In the genomic region with DNA sequence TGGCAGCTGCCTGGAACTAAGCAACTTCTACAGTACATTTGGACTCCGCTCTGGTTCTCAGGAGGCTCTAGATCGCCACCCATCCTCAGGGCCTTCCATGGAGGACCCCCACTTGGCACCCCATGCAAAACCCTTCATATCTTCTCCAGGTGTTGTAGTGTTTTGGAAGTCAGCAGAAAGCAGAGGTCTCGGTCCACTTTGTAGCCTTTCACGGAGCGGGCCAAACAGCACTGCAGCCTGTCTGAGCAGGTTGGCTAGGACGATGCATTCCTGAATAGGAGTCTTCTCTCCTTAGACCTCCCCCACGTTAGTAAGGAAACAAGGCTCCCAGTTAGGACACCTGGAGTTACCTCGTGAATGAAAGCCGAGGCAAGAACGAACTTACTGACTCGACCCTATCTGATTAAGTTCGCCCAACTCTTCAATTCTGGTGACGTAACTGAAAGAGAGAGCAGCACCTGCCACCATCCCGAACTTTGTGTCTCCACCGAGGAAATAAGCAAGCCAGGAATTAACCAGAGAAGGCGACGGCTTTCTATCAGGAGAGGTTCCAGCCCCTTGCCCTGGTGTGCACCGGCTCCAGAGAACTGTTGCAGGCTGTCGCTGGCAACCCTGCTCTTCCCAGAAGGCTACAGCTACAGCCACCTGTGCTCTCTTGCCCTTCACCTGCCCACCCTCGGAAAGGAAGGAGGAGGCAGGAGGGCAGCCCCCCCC, we compare ENCODE assay signal across 8 mouse cellular contexts. TPM values are rescaled to one million over a fixed set of nuclear protein-coding genes. Genes with fewer than 3 reads are reported as not detected.
DNase-seq lines count a peak whose midpoint lies in the region; ATAC-seq lines count a peak whose summit lies in the region.

No protein-coding gene starts in this region.

- no peaks in the 10 kb centered on the region for H3K36me3 ChIP-seq in heart, embryonic 10.5 days
- H3K36me3 ChIP-seq in forebrain, embryonic 11.5 days (ENCODE audit: control insufficient read depth, insufficient read depth, low read length), result no peaks in the 10 kb centered on the region
- H3K36me3 ChIP-seq in liver, embryonic 15.5 days (replicated peaks), result no peaks in the 10 kb centered on the region

- DNase-seq in heart, embryonic 10.5 days (ENCODE audit: low spot score), result no peak
- no peak for DNase-seq in heart, postnatal 25 days (ENCODE audit: low spot score)
- peak; percentile 13 for DNase-seq in ES-CJ7 (ENCODE audit: low read depth, low spot score)
- no peak for DNase-seq in forebrain, embryonic 11.5 days (ENCODE audit: low spot score)
- DNase-seq in right cerebral cortex, adult 18-20 months, result no peak
- DNase-seq in urinary bladder, postnatal 4 days (ENCODE audit: low spot score in 2 of 2), result no peak

- intact Hi-C loops in heart, postnatal 25 days (cut with DNase I), result loop anchor here (2.0 to 5.0 kb wide), 2 partner anchors 19 to 34 kb away; no protein-coding TSS in a partner anchor

- peaks cover 25% of the 10 kb centered on the region for H3K27me3 ChIP-seq in heart, embryonic 10.5 days (ENCODE audit: insufficient read depth, poor library complexity, severe bottlenecking)
- H3K27me3 ChIP-seq in forebrain, embryonic 11.5 days (ENCODE audit: control insufficient read depth, insufficient read depth, low read length), result peaks cover 13% of the 10 kb centered on the region
- peaks cover 43% of the 10 kb centered on the region for H3K27me3 ChIP-seq in liver, embryonic 15.5 days

- H3K9me3 ChIP-seq in heart, embryonic 10.5 days, result no peaks in the 10 kb centered on the region
- H3K9me3 ChIP-seq in forebrain, embryonic 11.5 days (ENCODE audit: control insufficient read depth, low read length), result no peaks in the 10 kb centered on the region
- no peaks in the 10 kb centered on the region for H3K9me3 ChIP-seq in liver, embryonic 15.5 days (replicated peaks)

- H3K9ac ChIP-seq in forebrain, embryonic 11.5 days (ENCODE audit: low read length), result peak overlapping the region; percentile 72
- H3K9ac ChIP-seq in liver, embryonic 15.5 days, result no peak overlapping the region

- peak overlapping the region; percentile 88 for H3K4me2 ChIP-seq in forebrain, embryonic 11.5 days (ENCODE audit: low read depth, low read length, severe bottlenecking)
- H3K4me2 ChIP-seq in liver, embryonic 15.5 days, result peak overlapping the region; percentile 90

- peak overlapping the region; percentile 94 for H3K27ac ChIP-seq in heart, embryonic 10.5 days
- H3K27ac ChIP-seq in forebrain, embryonic 11.5 days (ENCODE audit: low read depth, low read length), result no peak overlapping the region
- H3K27ac ChIP-seq in liver, embryonic 15.5 days (replicated peaks), result no peak overlapping the region

- H3K4me1 ChIP-seq in heart, embryonic 10.5 days, result peaks cover 45% of the 10 kb centered on the region
- peaks cover 20% of the 10 kb centered on the region for H3K4me1 ChIP-seq in forebrain, embryonic 11.5 days (replicated peaks; ENCODE audit: control insufficient read depth, insufficient read depth, low read length)
- peaks cover 38% of the 10 kb centered on the region for H3K4me1 ChIP-seq in liver, embryonic 15.5 days (replicated peaks)

- no peak for ATAC-seq in forebrain, embryonic 11.5 days (replicated peaks; ENCODE audit: low FRiP score)
- no peak for ATAC-seq in liver, embryonic 15.5 days (ENCODE audit: insufficient read depth)
- ATAC-seq in megakaryocyte-erythroid progenitor cell, adult 5-6 weeks (replicated peaks; ENCODE audit: low FRiP score, low TSS enrichment, poor library complexity, severe bottlenecking), result no peak

- 18% methylated on average over 20 of the region's 20 CpGs for WGBS in heart, embryonic 10.5 days
- 13% methylated on average over 20 of the region's 20 CpGs for WGBS in forebrain, embryonic 11.5 days
- 24% methylated on average over 20 of the region's 20 CpGs for WGBS in liver, embryonic 15.5 days (ENCODE audit: insufficient replicate concordance)

- H3K4me3 ChIP-seq in heart, embryonic 10.5 days, result peak overlapping the region; percentile 86
- H3K4me3 ChIP-seq in forebrain, embryonic 11.5 days (ENCODE audit: low read depth, low read length), result peak overlapping the region; percentile 76
- H3K4me3 ChIP-seq in liver, embryonic 15.5 days (replicated peaks), result peak overlapping the region; percentile 74

RNA-seq across cellular contexts. Expression of gene Ubash3b, which starts 5.3 kb away (rescaled TPM):
- polyA plus RNA-seq in heart, embryonic 10.5 days (2016; fragmentation: Nextera tagmentation; extraction: Ambion mirVana), result 13.3 and 13.8 TPM in 2 replicates
- total RNA-seq in heart, postnatal 25 days (2021), result 1 to 10 TPM in 1 of 2 experiments, under 1 TPM in 1; 0.99 to 1.5 TPM
- 7.4 and 8.3 TPM in 2 replicates for polyA plus RNA-seq in forebrain, embryonic 11.5 days (2014; fragmentation: Nextera tagmentation; extraction: Ambion mirVana)
- 5.2 and 5.7 TPM in 2 replicates for polyA plus RNA-seq in liver, embryonic 15.5 days (2015; fragmentation: Nextera tagmentation; extraction: Ambion mirVana)
- total RNA-seq in megakaryocyte-erythroid progenitor cell, adult 5-6 weeks (2014; fragmentation: Nextera tagmentation), result 5.6 and 13.3 TPM in 2 replicates
- 3.7 and 4.0 TPM in 2 replicates for total RNA-seq in megakaryocyte-erythroid progenitor cell, adult 5-6 weeks (2017)
